Comparison of ENCODE assay signal across 8 mouse cellular contexts in the genomic region with DNA sequence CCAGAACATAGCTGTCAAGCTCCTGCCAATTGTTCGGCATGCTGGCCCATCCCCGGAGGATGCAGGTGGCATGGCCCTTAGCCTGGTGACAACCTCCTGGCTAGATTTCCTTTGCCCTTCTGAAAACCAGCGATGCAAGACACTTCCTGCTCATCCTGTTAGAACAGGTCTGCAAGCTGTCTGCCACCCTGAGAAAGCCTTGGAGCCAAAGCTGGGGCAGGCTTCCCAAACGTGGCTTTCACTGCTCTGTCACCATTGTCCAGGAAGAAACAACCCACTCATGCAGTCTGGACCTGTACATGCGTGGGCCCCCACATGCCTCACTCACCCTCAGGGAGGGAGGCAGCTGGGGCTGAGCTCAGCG. TPM values are rescaled to one million over a fixed set of nuclear protein-coding genes. Genes with fewer than 3 reads are reported as not detected.
DNase-seq lines count a peak whose midpoint lies in the region; ATAC-seq and TF ChIP-seq lines count a peak whose summit lies in the region.

No protein-coding gene starts in this region.

- no peak for TF ChIP-seq RAD21 in CH12.LX (IDR thresholded peaks at IDR 0.05; ENCODE audit: low read depth, low read length)

- no peak overlapping the region for H3K27ac ChIP-seq in CH12.LX (ENCODE audit: insufficient read depth, low read depth)
- H3K27ac ChIP-seq in hindbrain, embryonic 13.5 days, result peak overlapping the region; percentile 72
- peak overlapping the region; percentile 85 for H3K27ac ChIP-seq in stomach, embryonic 15.5 days

- no peak for TF ChIP-seq CTCF in CH12.LX (conservative IDR thresholded peaks at IDR 0.05 in 1 of 2, IDR thresholded peaks at IDR 0.05 in 1 of 2; ENCODE audit: low read depth in 2 of 2, low read length in 2 of 2)

- no peak for TF ChIP-seq EP300 in CH12.LX (IDR thresholded peaks at IDR 0.05; ENCODE audit: low read length)

- H3K9ac ChIP-seq in CH12.LX (ENCODE audit: insufficient read depth, low read depth), result no peak overlapping the region
- H3K9ac ChIP-seq in hindbrain, embryonic 13.5 days, result no peak overlapping the region
- H3K9ac ChIP-seq in stomach, embryonic 15.5 days, result no peak overlapping the region

- no peaks in the 10 kb centered on the region for H3K27me3 ChIP-seq in CH12.LX (replicated peaks)
- no peaks in the 10 kb centered on the region for H3K27me3 ChIP-seq in hindbrain, embryonic 13.5 days
- no peaks in the 10 kb centered on the region for H3K27me3 ChIP-seq in stomach, embryonic 15.5 days (replicated peaks)

- in situ Hi-C loops in CH12.LX (cut with MboI; ENCODE audit: low pct_ligation_motif_present, low pct_unique_long_range_greater_than_20kb, low sequenced_read_pairs), result no loop called here

- no peak overlapping the region for H3K4me3 ChIP-seq in CH12.LX (replicated peaks in 1 of 3; ENCODE audit: low read depth in 2 of 3, low read length in 2 of 3, poor library complexity in 1 of 3)
- H3K4me3 ChIP-seq in hindbrain, embryonic 13.5 days, result no peak overlapping the region
- H3K4me3 ChIP-seq in stomach, embryonic 15.5 days (replicated peaks), result no peak overlapping the region

- DNase-seq in CH12.LX (ENCODE audit: extremely low read depth), result peak; percentile 33
- peak; percentile 89 for DNase-seq in cerebellum, adult 11 months
- DNase-seq in layer of hippocampus, postnatal 36 days, result peak; percentile 46 to 57
- no peak for DNase-seq in urinary bladder, postnatal 25 days (ENCODE audit: low spot score)
- DNase-seq in B cell, adult 2 months, result no peak

- peaks cover 7 to 24% of the 10 kb centered on the region in 2 experiments for H3K4me1 ChIP-seq in CH12.LX (ENCODE audit: control insufficient read depth in 1 of 2, insufficient read depth in 2 of 2)
- H3K4me1 ChIP-seq in hindbrain, embryonic 13.5 days (replicated peaks), result peaks cover 14% of the 10 kb centered on the region
- peaks cover 9% of the 10 kb centered on the region for H3K4me1 ChIP-seq in stomach, embryonic 15.5 days

- H3K4me2 ChIP-seq in CH12.LX (ENCODE audit: insufficient read depth, low read depth, poor library complexity, severe bottlenecking), result no peak overlapping the region
- H3K4me2 ChIP-seq in hindbrain, embryonic 13.5 days, result no peak overlapping the region
- no peak overlapping the region for H3K4me2 ChIP-seq in stomach, embryonic 15.5 days

- peaks cover 5% of the 10 kb centered on the region for H3K9me3 ChIP-seq in CH12.LX (replicated peaks; ENCODE audit: low read length)
- no peaks in the 10 kb centered on the region for H3K9me3 ChIP-seq in hindbrain, embryonic 13.5 days
- H3K9me3 ChIP-seq in stomach, embryonic 15.5 days, result no peaks in the 10 kb centered on the region

- 50% methylated on average over 6 of the region's 6 CpGs for WGBS in hindbrain, embryonic 13.5 days
- 57% methylated on average over 6 of the region's 6 CpGs for WGBS in stomach, embryonic 15.5 days

- TF ChIP-seq POLR2A in CH12.LX (IDR thresholded peaks at IDR 0.05; ENCODE audit: low read depth, low read length), result no peak

- no peak for ATAC-seq in hindbrain, embryonic 13.5 days (ENCODE audit: low FRiP score)
- no peak for ATAC-seq in stomach, embryonic 15.5 days (ENCODE audit: insufficient read depth, low FRiP score, low read depth)
- ATAC-seq in inflammation-experienced regulatory T-cells, adult 6 months, result no peak

- H3K36me3 ChIP-seq in CH12.LX (replicated peaks in 1 of 2; ENCODE audit: control insufficient read depth in 1 of 2, insufficient read depth in 1 of 2, low read length in 1 of 2), result no peaks in the 10 kb centered on the region
- peaks cover 81% of the 10 kb centered on the region for H3K36me3 ChIP-seq in hindbrain, embryonic 13.5 days
- H3K36me3 ChIP-seq in stomach, embryonic 15.5 days, result no peaks in the 10 kb centered on the region

- no peaks in the 10 kb centered on the region for H3K79me2 ChIP-seq in CH12.LX (replicated peaks; ENCODE audit: control insufficient read depth, extremely low read depth, insufficient read depth, poor library complexity, severe bottlenecking)

- dilution Hi-C loops in CH12.LX (cut with MboI; ENCODE audit: extremely low pct_ligation_motif_present, extremely low pct_unique_long_range_greater_than_20kb, low sequenced_read_pairs), result no loop called here

TF ChIP-seq in CH12.LX, 34 proteins besides CTCF, POLR2A, EP300 and RAD21:
- TF ChIP-seq ELF1 (IDR thresholded peaks at IDR 0.05; ENCODE audit: low read depth, low read length), result 0 out of 2 replicates have a peak, but pooled peaks have one; percentile 12
- TF ChIP-seq ZKSCAN1 (IDR thresholded peaks at IDR 0.05; ENCODE audit: borderline replicate concordance, low read depth, low read length), result no peak

RNA-seq across cellular contexts. Expression of gene Mapt, which starts 57.6 kb away (rescaled TPM):
- total RNA-seq in CH12.LX (2012; rRNA removed) (0.29 and 0.64 TPM in 2 replicates), CH12.LX (2014; rRNA removed) (0.18 and 0.21 TPM in 2 replicates)
- polyA plus RNA-seq in CH12.LX (2012; ENCODE audit: insufficient read length, low read depth), result 1.7 TPM in 2 replicates
- polyA plus RNA-seq in hindbrain, embryonic 13.5 days (2015; fragmentation: Nextera tagmentation; extraction: Ambion mirVana), result 711 and 738 TPM in 2 replicates
- 100 to 1,000 TPM; 310 to 316 TPM for total RNA-seq in layer of hippocampus, postnatal 36 days (2021)
- 14.1 and 15.4 TPM in 2 replicates for polyA plus RNA-seq in stomach, embryonic 15.5 days (2015; fragmentation: Nextera tagmentation; extraction: Ambion mirVana)
- under 1 TPM in 1 of 3 experiments, not detected in 2; 0.41 TPM for polyA plus RNA-seq in inflammation-experienced regulatory T-cells, adult 6 months (2017; shearing (Covaris generic))

Comparison
In these comparisons a context has a peak if more than half of its experiments do, and no peak if none do; other contexts are left out.
1. DNase-seq: peak in CH12.LX (single experiment), cerebellum, adult 11 months (single experiment) and layer of hippocampus, postnatal 36 days (2 of 2); none in urinary bladder, postnatal 25 days (single experiment) and B cell, adult 2 months (0 of 2).
2. RNA of gene Mapt, which starts 57.6 kb away (polyA plus RNA-seq): 711 to 738 TPM in hindbrain, embryonic 13.5 days; 14.1 to 15.4 TPM in stomach, embryonic 15.5 days, 1.7 TPM in CH12.LX and 0.41 TPM in inflammation-experienced regulatory T-cells, adult 6 months; every median in the first group is over 10 times any median in the second.